Mouse (Mus musculus) thymus, postnatal 0 days (tissue): ENCODE results near the gene Dnal4. TPM values are rescaled to one million over a fixed set of nuclear protein-coding genes. Genes with fewer than 3 reads are reported as not detected.
"Not testable (repeated sequence)": the region's sequence is repeated elsewhere in the genome, so short reads cannot be mapped to it uniquely, and the experiment has no call there.

ENCODE experiments used
- DNase-seq: peaks from one replicate; pipeline ENCODE4 v3.0.0-alpha.2; 2015; ENCODE audit warnings: low spot score
- polyA plus RNA-seq: library from polyadenylated mRNA; unstranded; fragments of >200 nt; fragmentation: Nextera tagmentation; extraction: Ambion mirVana; gene quantifications from 2 replicates; pipeline ENCODE4 v1.2.1, GENCODE M21; 2015

Dnal4 gene
- 39.6 and 42.7 TPM in 2 replicates for polyA plus RNA-seq

DNA sequence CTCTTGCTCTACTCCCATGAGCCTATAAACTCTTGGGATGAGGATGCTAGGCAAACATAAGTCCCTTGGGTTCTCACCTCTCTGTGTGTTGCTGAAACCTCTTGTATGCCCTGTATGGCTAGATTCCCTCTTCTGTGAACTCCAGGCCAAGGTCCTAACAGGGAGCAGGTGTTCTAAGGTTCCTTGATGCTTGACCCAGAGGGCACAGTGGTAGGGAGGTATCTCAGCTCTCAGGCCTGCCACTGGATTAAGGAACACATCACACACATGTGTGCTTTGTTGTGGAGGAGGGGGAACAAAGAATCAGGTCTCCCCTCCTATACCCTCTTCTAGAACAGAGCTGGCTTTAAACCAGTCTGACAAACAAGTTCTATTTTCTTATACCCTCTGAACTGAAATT is at the start of gene Dnal4:
Gene Dnal4, minus strand, starts transcription at position 101 of the 400 bp plus-strand sequence.
- no peak for DNase-seq

DNA sequence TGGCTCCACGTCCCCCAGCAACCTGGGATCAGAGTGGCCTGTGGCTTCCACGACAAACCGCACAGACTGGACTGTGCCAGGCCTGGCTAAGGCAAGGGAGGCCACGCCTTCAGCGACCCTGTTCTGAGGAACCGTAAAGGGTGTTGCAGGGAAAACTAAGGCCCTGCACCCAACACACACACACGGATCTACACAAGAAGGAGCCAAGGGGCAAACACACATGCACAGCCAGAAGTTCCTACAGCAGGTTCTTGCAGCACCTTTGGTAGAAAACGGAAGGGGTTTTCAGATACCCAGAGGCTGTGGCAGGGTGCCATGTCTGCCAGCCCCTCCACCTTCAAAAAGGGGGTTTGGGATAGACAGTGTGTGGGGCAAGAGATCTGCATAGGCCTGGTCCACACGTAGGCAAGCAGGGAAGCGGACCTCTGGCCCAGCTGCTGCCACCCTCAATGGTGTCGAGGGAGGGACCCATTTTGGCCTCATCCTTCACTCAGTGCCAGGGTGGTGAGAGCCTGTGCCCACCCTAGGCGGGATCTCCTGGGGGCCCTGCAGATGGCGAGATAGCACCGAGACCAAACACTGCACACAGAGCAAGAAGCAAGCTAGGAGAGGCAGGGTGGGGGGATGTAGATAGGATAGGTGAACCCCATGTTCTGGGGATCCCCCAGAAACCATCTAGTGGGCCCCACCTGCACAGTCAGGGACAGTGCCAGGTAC is 49.6 kb upstream of the Dnal4 start:
- no peak for DNase-seq

DNA sequence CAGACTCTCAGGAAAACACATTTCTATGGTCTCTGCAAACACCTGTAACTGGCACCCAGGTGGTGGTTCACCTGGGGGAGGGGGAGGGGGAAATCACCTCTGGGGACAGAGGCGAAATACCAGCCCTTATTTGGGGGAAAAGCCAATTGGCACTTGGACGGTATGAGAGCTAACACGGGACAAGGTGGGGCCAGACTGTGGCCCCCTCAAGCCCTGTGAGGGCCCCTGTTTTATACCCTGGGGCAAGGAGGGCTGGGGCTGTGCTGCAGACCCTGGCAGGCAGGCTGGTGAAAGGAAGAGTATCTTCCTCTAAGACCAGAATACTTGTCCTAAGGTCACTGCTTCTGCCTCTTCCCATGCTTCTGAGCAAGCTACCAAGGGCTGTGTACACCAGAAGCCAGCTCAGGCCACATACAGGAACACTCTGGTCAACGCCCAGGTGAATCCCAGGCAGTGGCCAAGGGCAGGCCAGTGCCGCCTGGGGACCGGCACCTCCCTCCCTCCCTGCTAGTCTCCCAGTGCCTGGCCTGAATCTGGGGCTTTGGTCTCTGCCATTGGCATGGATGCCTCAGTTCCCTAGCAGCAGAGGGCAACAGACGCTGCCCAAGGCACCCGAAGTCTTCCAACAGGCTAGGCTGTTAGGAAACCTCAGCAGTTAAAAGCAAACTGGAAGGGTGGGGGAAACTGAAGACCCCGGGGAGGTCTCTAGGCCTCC is 48.7 kb upstream of the Dnal4 start:
- DNase-seq, result no peak

DNA sequence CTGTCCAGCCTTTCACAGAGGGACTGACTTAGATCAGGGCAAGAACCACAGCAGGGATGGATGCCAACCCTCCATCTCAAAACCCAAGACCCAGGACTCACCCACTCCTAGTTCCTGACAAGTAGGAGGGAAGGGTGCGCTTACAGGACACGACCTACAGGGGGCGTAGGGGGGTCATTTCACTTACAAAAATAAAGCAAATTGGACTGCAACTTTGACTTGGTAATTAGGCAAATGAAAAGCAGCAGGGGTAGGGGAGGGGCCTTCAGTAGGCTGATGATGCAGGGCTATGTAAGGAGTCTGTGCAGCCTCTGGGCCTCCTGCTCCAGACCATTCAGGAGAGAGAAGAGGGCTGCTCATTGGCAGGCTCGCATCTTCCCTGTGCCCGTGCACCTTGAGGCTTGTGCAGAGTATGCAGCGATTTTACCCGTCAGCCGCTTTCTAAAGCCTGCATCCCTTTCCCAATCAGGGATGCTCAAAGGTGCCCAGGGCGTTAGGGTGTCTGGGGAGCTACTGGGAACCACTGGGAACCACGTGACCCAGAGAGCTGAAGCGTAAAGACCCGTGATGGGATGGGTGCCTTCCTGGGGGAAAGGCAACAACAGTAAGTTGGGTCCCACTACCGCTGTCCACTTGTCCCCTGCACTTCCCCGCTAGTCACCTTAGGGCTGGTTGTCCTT is 47.6 kb upstream of the Dnal4 start:
- DNase-seq, result peak; percentile 43

DNA sequence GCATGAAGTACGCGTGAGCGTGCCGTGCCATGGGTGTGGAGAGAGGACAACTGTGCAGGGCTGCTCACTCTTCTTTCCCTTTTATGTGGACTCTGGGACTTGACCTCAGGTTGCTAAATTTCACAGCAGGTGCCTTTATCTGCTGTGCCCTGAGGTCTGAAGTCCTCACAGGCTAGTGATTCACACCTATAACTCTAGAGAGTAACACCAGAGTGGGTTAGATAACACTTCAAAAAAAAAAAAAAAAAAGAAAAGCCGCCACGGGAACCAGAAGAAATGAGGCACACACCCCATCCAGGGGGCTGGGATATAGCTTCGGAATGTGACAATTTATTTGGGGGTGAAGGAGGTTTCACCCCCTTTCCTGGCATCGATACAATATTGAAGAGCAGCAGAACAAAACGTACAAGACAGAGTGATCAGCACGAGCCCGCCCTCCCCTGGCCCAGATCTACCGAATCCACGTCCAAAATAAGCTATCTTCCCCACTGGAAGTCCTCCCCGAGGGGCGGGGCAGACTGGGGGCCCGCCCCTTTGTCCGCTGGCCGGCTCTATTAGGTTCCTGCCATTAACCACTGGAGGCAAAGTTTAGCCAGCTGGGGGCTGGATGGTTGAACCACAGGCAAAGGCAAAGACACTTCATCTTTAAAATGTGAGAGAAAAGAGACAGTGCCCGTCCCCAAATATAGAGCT is 46.1 kb upstream of the Dnal4 start:
- no peak for DNase-seq

DNA sequence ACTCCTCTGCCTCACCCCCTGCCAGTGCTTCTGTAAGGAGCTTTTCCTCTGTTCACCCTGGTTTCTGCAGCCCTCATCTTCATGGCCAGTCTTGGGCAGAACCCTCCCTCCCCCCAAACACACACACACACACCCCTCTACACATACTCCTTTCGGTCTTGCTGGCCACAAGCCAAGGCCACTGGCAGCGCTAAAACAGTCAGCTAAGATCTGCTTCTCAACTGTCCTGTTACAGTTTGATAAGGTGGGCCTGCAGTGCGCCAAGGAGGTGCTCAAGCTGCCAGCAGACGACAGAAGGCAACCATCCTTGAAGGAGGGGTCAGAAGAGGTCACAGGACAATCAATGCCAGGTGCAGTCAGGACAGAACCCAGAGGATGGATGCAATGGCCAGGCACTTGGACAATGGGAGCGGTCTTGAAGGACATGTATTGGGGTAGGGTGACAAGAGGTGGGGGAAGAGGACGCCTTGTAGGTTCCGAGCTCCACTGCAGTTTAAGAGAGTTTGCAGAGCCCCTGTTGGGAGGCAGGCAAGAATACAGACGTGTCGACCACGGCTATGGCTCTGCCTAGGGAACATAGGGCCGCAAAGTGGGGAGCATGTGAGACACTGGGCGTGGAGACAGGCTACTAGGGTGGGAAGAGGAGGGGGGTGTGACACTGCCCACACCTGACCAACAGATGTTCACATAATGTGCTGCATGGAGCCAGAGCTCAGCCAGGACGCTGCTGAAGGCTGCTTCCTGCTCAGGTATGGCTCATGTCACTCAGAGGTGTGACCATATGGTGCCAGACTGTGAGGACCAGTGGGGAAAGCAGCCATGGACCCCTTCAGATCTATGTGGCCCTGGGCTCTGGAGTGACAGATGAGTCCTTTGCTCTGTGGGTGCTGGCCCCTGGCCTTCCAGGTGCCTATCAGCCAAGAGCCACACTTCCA is 44.9 kb upstream of the Dnal4 start:
- DNase-seq, result no peak

DNA sequence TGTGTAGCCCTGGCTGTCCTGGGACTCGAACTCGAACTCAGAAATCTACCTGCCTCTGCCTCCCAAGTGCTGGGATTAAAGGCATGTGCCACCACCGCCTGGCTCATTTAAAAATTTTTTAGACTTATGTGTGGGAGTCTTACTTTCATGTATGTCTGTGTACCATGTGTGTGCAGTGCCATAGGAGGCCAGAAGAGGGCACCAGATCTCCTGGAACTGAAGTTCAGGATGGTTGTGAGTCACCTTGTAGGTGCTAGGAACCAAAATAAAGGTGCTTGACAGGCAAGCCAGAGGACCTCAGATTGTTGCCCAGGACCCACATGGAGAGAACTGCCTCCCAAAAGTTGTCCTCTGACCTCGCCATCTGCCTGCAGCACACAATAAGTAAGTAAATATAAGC is 40.7 kb upstream of the Dnal4 start:
- DNase-seq, result no peak

DNA sequence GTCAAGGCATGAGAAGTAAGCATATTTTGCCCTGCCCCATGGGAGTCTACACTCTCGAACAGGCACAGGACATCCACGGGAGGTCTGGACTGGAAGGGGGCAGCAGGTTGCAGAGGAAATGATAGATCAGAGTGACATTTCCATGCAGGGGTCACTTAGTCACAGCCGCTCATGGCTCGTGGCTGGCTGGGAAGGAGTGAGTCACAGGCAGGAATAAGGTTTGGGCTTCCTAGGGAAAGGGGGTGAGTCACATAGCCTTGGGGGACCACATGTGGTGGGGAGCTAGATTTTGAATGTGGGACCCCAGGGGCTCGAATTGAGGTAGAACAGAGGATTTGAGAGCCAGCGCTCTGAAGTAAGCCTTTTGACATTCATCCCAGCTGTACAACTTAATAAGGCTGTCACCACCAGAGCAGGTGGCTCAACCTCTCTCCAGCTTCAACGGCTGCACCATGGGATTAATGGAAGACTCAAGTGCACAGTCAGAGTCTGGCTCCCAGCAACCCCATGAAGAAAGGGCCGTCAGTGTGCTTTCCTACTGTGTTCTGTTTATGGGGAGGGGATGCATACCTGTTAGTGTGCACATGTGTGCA is 36.1 kb upstream of the Dnal4 start:
- DNase-seq, result no peak

DNA sequence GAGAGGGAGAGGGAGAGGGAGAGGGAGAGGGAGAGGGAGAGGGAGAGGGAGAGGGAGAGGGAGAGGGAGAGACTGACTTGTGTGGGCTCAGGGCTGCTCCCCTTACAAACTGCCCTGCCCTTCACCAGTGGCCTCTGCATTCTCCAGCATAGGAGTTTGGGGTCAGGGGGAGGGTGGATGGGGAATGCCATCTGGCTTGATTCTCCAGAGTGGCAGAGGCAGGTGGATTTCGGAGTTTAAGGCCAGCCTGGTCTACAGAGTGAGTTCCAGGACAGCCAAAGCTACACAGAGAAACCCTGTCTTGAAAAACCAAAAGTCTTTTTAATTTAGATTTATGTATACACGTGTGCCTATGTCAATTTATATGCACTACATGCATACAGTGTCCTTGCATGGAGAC is 35.2 kb upstream of the Dnal4 start:
- not testable (repeated sequence) for DNase-seq

DNA sequence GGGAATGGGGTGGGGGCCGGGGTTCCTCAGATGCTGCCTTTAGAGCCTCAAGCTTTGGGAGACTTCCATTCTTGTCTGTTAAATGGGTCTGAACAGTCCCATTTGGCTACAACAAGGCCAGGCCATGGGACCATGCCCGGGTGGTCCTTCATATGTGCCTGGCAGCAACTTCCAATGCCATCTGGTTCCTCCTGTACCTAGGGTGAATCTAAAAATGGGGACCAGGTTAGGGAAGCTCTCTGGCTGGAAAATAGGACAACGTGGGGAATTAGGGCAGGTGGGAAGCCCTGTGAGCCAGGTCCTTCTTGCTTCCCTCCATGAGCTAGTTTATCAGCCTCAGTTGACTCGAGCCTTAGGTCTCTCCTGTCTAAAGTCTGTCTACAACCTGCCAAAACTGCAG is 33.3 kb upstream of the Dnal4 start:
- DNase-seq, result no peak

DNA sequence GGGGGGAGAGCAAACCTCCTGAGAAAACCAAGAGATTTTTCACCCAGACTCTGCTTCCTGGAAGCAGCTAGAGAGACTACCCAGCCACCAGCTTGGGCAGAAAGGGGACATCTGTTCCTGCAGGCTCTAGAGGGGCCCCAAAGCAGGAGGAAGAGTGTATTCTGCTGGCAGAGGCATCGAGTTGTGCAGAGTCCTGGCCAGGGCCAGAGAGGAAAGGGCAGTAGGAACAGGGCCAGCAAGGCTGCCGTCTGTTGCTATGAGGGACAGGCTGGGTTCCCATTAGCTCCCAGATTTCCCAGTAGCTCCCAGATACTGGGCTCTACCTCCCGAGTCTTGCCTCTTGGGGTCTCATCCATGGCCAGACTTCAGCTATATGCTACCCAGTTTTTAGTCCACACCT is 32.4 kb upstream of the Dnal4 start:
- no peak for DNase-seq

DNA sequence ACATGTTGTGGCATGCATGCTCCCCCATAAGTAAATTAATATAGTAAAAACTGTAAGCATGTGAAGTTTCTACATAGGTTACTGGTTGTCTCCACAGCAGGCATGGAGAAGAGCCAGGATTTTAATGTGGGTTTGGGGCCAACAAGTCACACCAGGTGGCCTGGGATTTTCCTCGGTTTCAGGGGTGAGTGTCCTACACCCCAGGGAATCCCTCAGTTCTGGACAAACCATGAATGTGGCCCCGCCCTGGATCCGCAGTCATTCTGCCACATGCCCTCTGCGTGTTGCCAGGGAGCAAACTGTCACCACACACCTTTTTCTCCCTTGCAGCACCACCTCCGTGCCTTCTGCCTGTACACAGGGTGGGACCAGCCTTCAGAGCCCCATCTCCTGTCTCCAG is 31.0 kb upstream of the Dnal4 start:
- no peak for DNase-seq

DNA sequence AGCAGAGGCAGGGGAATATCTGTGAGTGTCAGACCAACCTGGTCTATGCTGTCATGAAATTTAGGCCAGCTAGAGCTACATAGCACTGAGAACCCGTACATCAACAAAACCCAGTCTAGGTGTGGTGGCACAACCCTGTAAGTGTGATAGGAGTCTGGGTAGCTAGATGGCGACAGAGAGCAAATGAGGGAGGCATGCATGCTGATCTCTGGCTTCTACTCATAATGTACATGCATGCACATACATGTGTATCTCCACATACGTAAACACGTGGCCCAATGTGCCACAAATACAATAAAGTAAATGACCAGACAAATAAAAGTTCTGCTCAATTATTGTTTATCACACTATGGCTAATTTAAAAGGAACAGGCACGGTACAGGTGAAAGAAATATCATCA is 30.5 kb upstream of the Dnal4 start:
- DNase-seq, result peak; percentile 53

DNA sequence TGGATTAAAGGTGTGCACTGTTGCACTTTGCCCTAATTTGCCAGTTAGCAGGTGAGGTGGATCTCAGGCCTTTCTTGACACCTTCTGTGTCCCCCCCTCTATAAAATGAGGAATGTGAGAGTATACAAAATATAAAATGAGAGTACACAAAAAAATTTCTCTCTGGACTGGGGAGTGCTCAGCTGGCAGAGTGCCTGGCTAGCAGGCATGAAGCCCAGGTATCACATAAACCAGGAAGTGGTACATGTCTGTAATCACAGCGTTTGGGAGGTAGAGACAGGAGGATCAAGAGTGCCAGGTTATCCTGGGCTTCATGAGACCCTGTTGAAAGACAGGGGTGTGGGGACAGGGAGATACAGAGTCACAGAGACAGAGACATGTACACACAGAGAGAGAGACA is 29.4 kb upstream of the Dnal4 start:
- no peak for DNase-seq

DNA sequence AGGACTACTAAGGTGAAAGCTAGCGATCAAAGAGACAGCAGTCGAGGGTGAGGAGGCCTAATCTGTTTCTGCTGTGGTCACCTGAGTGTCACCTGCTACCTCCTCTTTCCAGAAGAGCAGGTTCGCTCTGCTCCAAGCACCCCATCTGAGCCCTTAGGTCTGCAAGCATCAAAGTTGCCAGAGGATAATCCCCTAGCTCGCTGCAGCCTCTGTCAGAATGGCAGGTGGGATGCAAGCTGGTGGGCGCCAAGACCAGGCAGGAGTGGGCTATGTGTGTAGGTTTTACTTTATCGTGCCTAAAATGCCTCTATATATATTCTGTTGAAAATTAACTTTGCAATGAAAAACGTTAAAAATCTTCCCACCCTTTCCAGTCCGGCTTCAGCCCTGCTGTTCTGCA is 27.6 kb upstream of the Dnal4 start:
- DNase-seq, result no peak

DNA sequence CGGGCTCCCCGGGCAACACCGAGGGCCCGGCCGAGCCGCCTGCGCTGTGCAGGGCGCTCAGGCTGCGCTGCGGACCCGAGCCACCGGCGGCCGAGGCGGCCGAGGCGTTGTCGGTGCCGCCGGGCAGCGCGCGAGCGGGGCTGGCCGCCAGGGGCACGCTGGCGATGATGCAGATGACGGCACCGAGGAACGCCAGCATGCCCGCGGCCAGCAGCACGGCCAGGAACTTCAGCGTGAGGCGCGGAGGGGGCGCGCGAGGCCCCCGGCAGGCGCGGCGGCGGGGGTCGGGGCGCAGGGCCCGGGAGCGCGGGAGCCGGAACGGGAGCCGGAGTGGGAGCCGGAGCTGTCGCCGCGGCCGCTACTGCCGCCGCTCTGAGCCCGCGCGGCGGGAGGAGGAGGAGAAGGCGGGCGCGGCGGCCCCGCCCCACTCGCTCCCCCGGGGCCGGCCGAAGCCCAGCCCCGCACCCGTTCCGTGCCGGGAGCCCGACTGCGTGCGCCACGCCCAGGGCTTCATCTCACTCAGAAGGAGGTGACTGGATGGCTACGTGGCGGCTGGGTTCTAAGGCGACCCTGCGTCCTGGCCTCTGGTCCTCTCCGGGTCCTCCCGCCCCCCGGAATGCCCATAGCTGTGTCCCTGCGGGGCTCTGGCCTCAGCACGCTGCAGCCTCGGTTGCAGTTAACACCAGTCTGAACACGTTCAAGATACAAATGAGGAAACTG is 26.9 kb upstream of the Dnal4 start, which contains the start of gene Nptxr:
Gene Nptxr, minus strand, starts transcription at position 415 of the 720 bp plus-strand sequence.
- DNase-seq, result no peak

DNA sequence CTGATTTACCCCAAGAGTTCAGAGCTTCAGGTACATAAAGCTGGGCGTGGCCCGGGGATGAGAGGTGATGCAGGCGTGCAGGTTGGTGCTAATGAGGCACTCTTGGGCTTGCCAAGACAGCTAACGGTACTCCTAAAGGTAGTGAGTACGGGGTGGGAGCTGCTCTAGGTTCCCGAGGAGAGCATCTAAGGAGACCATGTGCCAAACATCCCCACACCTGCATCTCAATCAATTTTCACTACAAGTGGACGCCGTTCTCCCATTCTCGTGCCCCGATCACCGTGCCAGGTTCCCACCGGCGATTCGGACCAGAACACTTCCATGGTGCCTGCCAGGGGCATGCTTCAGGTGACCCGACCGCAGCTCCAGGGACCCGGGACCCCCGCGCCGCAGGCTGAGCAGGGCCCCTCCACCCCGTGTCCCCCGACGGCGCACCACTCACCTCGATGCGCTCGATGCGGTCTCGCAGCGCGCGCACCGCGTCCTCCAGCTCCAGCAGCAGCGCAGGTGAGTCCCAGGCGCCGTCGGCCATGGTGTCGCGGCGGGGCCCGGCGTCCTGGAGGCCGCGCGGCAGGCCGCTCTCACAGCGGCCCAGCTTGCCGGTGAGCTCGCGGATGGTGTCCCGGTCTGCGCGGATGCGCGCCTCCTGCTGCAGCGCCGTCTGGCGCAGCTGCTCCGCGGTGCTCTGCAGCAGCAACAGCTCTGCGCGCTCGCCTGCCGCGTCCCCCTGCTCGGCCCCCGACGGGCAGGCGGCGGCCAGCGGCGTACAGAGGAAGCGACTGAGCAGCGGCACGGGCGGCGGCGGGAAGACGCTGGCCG is 26.1 kb upstream of the Dnal4 start:
- peak; percentile 29 for DNase-seq

DNA sequence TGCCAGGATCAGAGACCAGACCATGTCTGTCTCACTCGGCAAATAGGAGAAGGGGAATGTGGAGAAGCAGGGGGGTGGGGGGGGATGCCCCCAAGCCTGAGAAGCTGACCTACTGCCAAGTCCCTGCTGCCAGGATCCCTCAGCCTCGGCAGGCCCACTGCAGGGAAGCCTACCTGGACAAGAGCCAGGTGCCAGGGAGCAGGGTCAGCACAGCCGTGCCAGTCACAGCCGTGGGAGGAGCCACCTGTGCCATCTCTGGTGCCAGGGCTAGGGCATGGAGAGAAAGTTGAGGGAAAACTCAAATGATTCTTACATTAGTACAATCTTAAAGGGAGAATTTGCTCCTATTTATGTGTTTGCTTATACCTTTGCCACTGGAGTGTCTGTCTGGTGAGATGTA is 24.7 kb upstream of the Dnal4 start:
- DNase-seq, result no peak

DNA sequence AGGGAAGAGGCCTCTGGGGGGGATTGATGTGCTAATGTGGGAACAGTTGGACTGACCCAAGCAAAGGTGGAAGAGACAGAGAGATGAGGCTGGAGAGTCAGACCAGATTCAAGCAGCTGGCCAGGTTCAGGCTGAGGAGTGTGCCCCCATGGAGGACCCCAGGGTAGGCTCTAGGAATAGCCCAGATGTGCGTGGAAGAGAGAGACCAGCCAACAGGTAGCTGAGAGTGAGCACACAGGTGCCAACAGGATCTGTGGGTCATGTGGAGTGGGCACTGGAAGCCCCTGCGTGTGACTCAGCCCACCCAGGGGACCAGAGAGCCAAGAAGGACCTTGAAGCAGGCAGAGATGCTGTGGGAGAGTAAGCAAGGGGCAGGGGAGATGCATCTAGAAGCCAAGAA is 24.0 kb upstream of the Dnal4 start:
- no peak for DNase-seq
